Mouse (Mus musculus) limb, embryonic 14.5 days (tissue): ENCODE data around the gene Cdr2l. TPM values are rescaled to one million over a fixed set of nuclear protein-coding genes. Genes with fewer than 3 reads are reported as not detected.
A peak's percentile ranks its signal among the peaks of the same experiment; 100 is the strongest.

Experiments
- ATAC-seq: fragments of 200-750 bp; cut with Nextera tagmentation; 2 replicates; pipeline ENCODE4 v1.8.0; 2017; ENCODE audit warnings: low read depth, moderate number of reproducible peaks, moderate TSS enrichment; ENCODE audit not compliant: low FRiP score
- DNase-seq: peaks from one replicate; pipeline ENCODE4 v3.0.0-alpha.2; 2015; ENCODE audit warnings: low spot score
- H3K27ac ChIP-seq: fragments of 300-500 bp; sonication (generic); replicated peaks from 2 replicates; pipeline ENCODE4 v1.5.1; 2014; ENCODE audit warnings: low read depth, mild to moderate bottlenecking, low read length, moderate library complexity, mixed read lengths
- H3K27me3 ChIP-seq: fragments of 300-500 bp; sonication (generic); 2 replicates; pipeline ENCODE4 v1.6.1; 2014; ENCODE audit warnings: low read length, mixed read lengths; ENCODE audit not compliant: control insufficient read depth, insufficient read depth
- H3K36me3 ChIP-seq: fragments of 300-500 bp; sonication (generic); 2 replicates; pipeline ENCODE4 v1.6.1; 2014; ENCODE audit warnings: mild to moderate bottlenecking, low read length, moderate library complexity, mixed read lengths; ENCODE audit not compliant: control insufficient read depth, insufficient read depth
- H3K4me1 ChIP-seq: fragments of 300-500 bp; sonication (generic); 2 replicates; pipeline ENCODE4 v1.6.1; 2014; ENCODE audit warnings: antibody characterized with exemption, low read length, mixed read lengths; ENCODE audit not compliant: control insufficient read depth, insufficient read depth
- H3K4me2 ChIP-seq: fragments of 300-500 bp; sonication (generic); replicated peaks from 2 replicates; pipeline ENCODE4 v1.6.1; 2014; ENCODE audit warnings: low read depth, mild to moderate bottlenecking, low read length, moderate library complexity; ENCODE audit not compliant: severe bottlenecking
- H3K4me3 ChIP-seq: fragments of 300-500 bp; sonication (generic); replicated peaks from 2 replicates; pipeline ENCODE4 v1.5.1; 2014; ENCODE audit warnings: low read length
- H3K9ac ChIP-seq: fragments of 300-500 bp; sonication (generic); 2 replicates; pipeline ENCODE4 v1.6.1; 2014; ENCODE audit warnings: mild to moderate bottlenecking, low read depth, low read length, moderate library complexity; ENCODE audit not compliant: severe bottlenecking
- H3K9me3 ChIP-seq: fragments of 300-500 bp; sonication (generic); 2 replicates; pipeline ENCODE4 v1.6.1; 2016; ENCODE audit warnings: low read length; ENCODE audit not compliant: control insufficient read depth
- POLR2A ChIP-seq: fragments of 200-500 bp; IDR thresholded peaks from 2 replicates; pipeline ENCODE4 v1.8.0; 2012; ENCODE audit warnings: inconsistent platforms, mild to moderate bottlenecking, moderate library complexity, borderline replicate concordance; ENCODE audit not compliant: insufficient read depth, insufficient read length; ENCODE audit errors: extremely low read depth
- WGBS: fragments of 180-500 bp; shearing (Covaris S2); extraction: QIAGEN DNeasy Blood & Tissue Kit; methylation state at CpG from one replicate; pipeline ENCODE4 v1.1.7; 2014; 5-methylcytosine and 5-hydroxymethylcytosine counted together
- polyA plus RNA-seq, 2 experiments: library from polyadenylated mRNA; depleted of rRNA in 1 of 2; stranded (reverse) in 1 of 2; unstranded in 1 of 2; fragments of >200 nt; fragmentation: Nextera tagmentation in 1 of 2; extraction: Ambion mirVana in 1 of 2; gene quantifications; 2 replicates each; pipeline versions ENCODE4 v1.2.1 to v1.2.3; 2012 to 2014

Gene Cdr2l
- polyA plus RNA-seq, 2 experiments: 11.1 to 18.8 TPM

- Histone ChIP-seq H3K4me2 (peak overlapping the region; percentile 52; the same call in 1 of the 2 replicates), H3K9me3 (no peaks in the 10 kb centered on the region), H3K4me1 (peaks cover 6% of the 10 kb centered on the region; the same call in 1 of the 2 replicates), H3K27ac (no peak overlapping the region), H3K36me3 (no peaks in the 10 kb centered on the region), H3K27me3 (peaks cover 40% of the 10 kb centered on the region), H3K9ac (no peak overlapping the region), H3K4me3 (no peak overlapping the region; the same call in 1 of the 2 replicates)
- no peak for TF ChIP-seq POLR2A
- WGBS: 69% methylated on average over 12 of the region's 12 CpGs
- no peak for DNase-seq
- no peak for ATAC-seq
These were observed 6.9 kb upstream of the Cdr2l start for GRCm38 (mm10) chr11:115374695-115375425.

- Histone ChIP-seq H3K27me3 (peaks cover 22% of the 10 kb centered on the region), H3K4me3 (no peak overlapping the region), H3K4me2 (no peak overlapping the region), H3K9me3 (no peaks in the 10 kb centered on the region), H3K9ac (no peak overlapping the region), H3K4me1 (peaks cover 6% of the 10 kb centered on the region; the same call in 1 of the 2 replicates), H3K27ac (no peak overlapping the region), H3K36me3 (no peaks in the 10 kb centered on the region)
- DNase-seq: no peak
- no peak for ATAC-seq
- TF ChIP-seq POLR2A: no peak
- 60% methylated on average over 7 of the region's 7 CpGs for WGBS
These were observed 5.0 kb upstream of the Cdr2l start for GRCm38 (mm10) chr11:115376722-115377121.

DNA sequence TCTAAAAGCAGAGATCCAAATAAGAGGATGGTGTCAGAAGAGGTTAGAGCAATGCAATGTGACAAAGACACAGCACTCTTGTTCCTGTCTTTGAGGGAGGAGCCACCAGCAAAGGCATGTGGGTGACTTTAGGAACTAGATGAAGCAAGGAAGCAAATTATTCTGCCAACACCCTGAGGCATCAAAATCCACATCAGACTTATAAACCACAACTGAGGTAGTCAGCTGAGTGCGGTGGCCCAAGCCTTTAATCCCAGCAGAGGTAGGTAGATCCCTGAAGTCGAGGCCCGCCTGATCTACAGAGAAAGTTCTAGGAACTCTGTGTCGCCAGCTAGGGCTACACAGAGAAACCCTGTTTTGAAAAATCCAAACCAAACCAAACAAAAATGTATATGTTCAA, 4.5 kb upstream of the Cdr2l start:
- no peak overlapping the region for H3K9ac ChIP-seq
- no peak overlapping the region for H3K4me2 ChIP-seq
- peaks cover 6% of the 10 kb centered on the region; the same call in 1 of the 2 replicates for H3K4me1 ChIP-seq
- no peak for ATAC-seq
- H3K36me3 ChIP-seq: no peaks in the 10 kb centered on the region
- no peaks in the 10 kb centered on the region for H3K9me3 ChIP-seq
- 84% methylated on average over 4 of the region's 4 CpGs for WGBS
- H3K27me3 ChIP-seq: peaks cover 22% of the 10 kb centered on the region
- no peak for DNase-seq
- H3K27ac ChIP-seq: no peak overlapping the region
- H3K4me3 ChIP-seq: no peak overlapping the region
- no peak for TF ChIP-seq POLR2A

- peaks cover 22% of the 10 kb centered on the region for H3K27me3 ChIP-seq
- no peaks in the 10 kb centered on the region for H3K36me3 ChIP-seq
- TF ChIP-seq POLR2A: no peak
- no peak overlapping the region for H3K4me3 ChIP-seq
- peaks cover 10% of the 10 kb centered on the region for H3K4me1 ChIP-seq
- WGBS: 80% methylated on average over 7 of the region's 7 CpGs
- H3K27ac ChIP-seq: no peak overlapping the region
- H3K4me2 ChIP-seq: no peak overlapping the region
- ATAC-seq (no peak), DNase-seq (no peak)
- no peaks in the 10 kb centered on the region for H3K9me3 ChIP-seq
- no peak overlapping the region for H3K9ac ChIP-seq
These were observed 3.9 kb upstream of the Cdr2l start for GRCm38 (mm10) chr11:115377854-115378253.

DNA sequence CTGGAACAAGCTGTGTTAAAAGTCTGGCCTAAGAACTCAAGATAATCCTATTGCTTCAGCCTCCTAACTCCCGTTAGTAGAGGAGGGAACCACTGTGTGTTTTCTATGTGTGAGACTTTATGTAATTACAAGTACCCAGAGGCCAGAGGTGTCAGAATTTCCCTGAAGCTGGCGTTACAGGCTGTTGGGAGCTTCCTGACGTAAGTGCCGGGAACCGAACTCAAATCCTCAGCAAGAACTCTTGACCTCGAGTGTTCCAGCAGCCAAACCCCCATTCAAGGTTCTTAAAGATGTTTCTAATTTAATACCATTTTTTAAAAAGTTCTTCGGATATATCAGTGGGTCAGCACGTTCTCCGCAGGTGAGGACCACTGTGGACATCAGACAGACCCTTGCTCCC, 440 bp upstream of the Cdr2l start:
- Histone ChIP-seq H3K9ac (no peak overlapping the region), H3K27me3 (no peaks in the 10 kb centered on the region), H3K4me3 (peak overlapping the region; percentile 81), H3K4me2 (peak overlapping the region; percentile 79), H3K9me3 (no peaks in the 10 kb centered on the region), H3K36me3 (no peaks in the 10 kb centered on the region), H3K4me1 (peaks cover 18% of the 10 kb centered on the region), H3K27ac (no peak overlapping the region)
- no peak for ATAC-seq
- TF ChIP-seq POLR2A: no peak
- 6% methylated on average over 9 of the region's 9 CpGs for WGBS
- no peak for DNase-seq

DNA sequence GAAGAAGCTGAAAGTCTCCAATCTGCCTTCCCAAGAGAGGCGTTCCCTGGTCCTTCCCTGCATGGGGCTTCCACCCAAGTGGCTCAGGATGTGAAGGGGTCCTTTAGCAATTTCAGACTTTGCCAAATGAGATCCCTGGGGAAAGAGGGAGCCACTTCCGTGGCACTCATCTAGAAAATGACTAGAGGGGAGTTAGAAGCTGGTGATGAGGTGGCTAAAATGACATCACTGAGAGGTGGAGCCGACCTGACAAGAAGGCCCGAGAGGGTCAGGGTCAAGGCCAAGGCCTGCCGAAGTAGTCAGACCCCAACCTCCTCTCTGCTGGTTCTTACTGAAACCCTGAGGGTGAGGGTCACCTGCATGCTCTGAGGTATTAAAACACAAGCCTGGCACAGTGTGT, 1.2 kb downstream of the Cdr2l start:
- H3K27ac ChIP-seq: no peak overlapping the region
- WGBS: 24% methylated on average over 5 of the region's 5 CpGs
- TF ChIP-seq POLR2A: no peak
- ATAC-seq (no peak), DNase-seq (no peak)
- H3K4me2 ChIP-seq: peak overlapping the region; percentile 79
- peak overlapping the region; percentile 88 for H3K9ac ChIP-seq
- H3K27me3 ChIP-seq: no peaks in the 10 kb centered on the region
- H3K36me3 ChIP-seq: no peaks in the 10 kb centered on the region
- H3K4me1 ChIP-seq: peaks cover 18% of the 10 kb centered on the region
- peak overlapping the region; percentile 81 for H3K4me3 ChIP-seq
- H3K9me3 ChIP-seq: no peaks in the 10 kb centered on the region
